Mouse (Mus musculus) c-Kit-positive CD71-negative TER-119-negative erythroid progenitor cells, embryonic 14.5 days (primary cell): ENCODE measurements around the gene Arpc3.
"Not testable (repeated sequence)": the region's sequence is repeated elsewhere in the genome, so short reads cannot be mapped to it uniquely, and the experiment has no call there.

Experiments used
- DNase-seq: peaks from one replicate; pipeline ENCODE4 v3.0.0-alpha.2; 2013; ENCODE audit warnings: low read depth

Arpc3 gene

DNA sequence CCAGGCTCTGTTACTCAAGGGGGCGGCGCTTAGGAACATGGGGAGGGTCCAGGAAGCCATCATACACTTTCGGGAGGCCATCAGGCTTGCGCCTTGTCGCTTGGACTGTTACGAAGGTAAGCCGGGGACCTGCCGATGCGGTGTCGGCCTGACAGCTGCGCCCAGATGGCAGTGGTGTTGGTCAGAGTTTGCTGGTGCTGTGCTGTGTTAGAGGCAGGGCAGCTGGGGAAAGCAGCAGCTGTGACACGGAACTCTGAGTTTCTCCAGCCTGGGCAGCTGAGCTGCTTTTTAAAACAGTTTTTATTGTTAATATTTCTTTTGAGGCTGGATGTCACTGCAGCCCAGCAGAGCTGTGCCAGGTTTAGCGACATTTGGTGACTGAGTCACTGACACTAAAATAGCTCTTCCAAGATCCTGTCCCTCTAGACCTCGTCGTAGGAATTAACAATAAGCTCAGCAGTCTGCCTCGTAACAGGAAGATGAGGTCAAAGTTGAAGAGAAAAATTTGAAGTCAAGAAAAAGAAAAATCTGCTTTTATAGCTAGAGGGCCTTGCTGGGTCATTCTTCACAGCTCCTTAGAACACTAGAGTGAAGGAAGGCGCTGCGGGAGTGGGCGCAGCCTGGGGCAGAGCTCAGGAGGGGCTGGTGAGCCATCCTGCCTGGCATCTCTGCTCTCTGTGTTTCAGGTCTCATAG is 47.9 kb downstream of the Arpc3 start:
- DNase-seq: no peak

DNA sequence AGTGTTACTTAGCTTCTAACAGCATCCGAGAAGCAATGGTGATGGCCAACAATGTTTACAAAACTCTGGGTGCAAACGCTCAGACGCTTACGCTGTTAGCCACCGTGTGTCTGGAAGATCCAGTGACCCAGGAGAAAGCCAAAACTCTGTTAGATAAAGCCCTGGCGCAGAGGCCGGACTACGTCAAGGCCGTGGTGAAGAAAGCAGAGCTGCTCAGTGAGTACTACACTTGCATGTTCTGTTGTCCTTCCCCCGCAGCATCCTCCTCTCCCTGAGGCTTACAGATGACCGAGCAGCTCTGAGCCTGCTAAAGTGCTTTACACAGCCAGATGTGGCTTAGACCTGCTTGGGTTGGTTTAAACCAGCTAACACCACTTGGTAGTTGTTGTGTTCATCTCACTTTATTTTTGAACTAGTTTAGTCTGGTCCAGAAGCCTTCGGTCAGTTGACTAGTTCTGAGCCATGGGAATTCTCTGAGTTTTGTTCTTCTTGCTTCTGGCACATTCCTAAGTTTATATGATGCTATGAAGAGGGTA is 48.5 kb downstream of the Arpc3 start:
- DNase-seq: no peak

DNA sequence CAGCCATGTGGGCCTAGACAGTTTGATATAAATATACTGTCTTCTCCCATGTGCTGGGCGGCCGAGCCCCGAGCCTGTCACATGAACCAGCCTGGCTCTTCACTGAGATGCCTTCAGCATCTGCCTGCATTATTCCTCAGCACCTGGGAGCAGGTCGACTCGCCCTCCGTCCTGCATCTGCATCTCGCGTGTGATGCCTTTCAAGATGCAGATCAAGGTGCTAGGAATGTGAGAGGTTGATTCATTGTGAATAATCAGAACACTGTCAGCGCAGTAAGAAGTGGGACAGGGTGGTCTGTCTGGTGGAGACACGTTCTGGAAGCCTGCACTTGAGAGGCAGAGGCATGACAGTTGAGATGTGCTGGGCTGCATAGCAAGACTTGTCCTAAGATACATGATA is 52.8 kb downstream of the Arpc3 start:
- DNase-seq: no peak

DNA sequence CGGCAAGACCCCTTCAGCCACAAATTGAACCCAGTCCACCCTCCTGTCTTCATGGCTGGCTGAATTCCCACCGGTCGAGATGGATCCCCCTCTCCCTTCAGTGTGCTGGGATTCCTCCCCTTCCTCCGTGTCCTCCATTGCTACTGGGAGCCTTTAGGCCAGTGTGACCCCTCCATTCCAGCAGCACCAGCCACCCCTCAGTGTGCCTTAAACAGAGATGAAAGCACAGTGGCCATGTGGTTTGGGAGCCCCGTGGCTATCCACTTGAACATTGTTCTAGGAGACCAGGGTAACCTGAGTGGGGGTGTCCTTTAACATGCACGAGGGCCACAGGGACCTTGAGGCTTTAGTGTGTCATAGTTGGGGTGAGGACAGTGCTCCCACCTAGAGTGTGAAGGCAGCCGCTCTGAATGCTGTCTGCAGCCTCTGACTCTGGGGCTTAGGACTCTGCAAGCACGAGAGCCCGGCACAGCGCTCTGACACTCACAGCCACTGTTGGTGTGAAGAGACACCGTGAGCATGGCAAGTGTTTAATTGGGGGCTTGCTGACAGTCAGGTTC is 53.5 kb downstream of the Arpc3 start:
- no peak for DNase-seq

DNA sequence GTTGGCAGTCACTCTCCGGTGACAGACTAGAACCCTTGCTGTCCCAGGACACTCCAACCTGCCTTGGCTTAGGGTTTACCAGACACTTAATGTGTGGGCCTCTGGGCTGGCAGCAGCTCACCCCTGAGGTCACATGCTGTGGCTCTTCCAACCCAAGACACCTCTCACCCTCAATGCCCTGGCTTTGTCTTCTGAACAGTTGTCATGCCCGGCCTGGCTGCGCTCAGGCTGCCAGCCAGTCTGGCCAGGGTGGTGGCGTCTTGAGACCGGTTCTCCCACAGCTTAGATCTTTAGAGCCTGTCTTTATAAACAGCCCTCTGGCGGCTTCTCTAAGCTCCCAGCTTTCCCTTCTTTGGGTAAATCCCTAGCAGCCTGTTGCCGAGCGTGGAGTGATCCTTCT is 56.2 kb downstream of the Arpc3 start:
- DNase-seq: no peak

DNA sequence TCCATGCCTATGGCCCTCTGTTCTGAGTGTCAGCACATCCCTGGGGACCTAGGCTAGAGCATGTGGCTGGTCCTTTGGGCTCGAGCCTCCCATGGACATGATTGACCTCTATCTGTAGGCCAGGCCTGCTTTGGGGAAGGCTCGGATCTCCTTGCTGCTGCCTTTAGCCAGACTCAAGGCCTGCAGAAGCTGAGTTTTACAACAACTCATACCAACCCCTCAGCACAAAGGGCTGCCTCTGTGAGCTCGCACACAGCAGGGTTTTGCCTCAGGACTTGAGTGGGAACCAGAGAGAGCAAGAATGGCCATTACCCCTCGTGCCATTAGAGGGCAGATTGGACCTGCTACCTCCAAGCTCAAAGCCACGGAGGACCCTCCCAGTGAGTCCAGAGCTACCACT is 57.2 kb downstream of the Arpc3 start:
- DNase-seq: no peak

DNA sequence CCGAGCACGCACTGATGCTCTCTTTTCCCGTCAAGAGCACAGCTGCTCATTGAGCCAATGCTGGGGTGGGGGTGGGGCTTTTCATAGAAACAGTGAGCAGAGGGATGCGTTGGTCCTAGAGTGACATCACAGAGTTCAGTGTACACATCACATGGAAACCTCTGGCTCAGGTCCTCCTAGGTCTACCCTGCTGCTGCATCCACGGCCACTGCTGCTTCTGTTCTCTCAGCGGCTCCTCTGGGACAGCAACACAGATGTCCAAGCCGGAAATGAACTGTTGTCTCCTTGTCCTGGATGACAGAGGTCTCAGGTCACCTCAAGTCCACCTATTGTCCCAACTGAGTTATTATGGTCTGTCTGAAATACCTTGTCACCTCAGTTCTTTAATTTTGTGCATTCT is 58.3 kb downstream of the Arpc3 start:
- no peak for DNase-seq

DNA sequence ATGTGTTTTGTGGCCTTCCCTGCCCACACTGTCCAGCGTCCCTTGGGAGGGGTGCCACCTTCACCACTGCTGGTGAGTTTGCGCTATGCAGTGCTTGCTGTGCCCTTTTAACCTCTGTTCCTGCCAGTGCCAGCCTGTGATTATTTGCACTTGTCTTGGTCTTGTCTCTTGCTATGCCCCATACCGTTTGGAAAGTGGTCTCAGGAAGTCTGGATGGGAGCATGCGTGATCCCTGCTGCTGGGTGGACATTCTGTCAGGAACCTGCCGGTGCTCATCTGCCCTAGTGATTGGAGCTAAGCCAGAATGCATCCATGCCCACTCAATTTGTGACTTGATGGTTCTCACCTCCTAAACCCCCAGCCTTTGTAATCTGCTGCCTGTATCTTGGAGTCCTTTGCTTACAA is 59.2 kb downstream of the Arpc3 start:
- DNase-seq: no peak

DNA sequence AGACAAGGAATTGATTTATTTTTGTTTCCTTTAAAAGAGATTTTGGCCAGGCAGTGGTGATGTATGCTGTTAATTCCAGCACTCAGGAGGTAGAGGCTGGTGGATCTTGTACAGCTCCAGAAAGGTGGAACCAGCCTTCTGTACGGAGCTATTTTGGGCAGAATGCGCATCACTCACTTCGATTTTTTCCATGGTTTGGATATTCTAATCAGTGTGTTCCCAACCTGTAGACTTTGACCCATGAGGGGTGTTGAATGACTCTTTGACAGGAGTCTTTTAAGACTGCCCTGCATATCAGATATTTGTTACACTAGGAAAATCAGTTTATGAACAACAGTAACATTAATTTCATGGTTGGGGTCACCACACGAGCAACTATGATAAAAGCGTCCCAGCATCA is 59.6 kb downstream of the Arpc3 start:
- DNase-seq: no peak

DNA sequence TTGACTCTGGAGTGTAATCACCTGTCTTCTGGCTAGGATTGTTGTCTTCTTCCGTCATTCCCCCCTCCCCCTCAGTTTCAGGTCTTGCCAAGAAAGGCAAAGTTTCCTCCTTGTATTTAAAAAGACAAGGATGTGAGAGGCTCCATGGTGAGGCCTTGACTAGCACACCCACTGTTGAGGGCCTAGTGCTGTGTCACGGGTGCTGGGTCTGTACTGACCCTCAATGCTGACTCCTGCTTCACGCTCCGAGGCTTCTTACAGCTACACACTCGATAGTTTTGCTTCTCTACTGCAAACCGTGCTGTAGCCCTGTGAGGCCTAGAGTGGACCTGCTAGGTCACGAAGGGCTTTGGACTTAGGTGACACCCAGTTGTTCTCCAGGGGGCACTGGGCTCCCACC is 60.5 kb downstream of the Arpc3 start:
- no peak for DNase-seq

DNA sequence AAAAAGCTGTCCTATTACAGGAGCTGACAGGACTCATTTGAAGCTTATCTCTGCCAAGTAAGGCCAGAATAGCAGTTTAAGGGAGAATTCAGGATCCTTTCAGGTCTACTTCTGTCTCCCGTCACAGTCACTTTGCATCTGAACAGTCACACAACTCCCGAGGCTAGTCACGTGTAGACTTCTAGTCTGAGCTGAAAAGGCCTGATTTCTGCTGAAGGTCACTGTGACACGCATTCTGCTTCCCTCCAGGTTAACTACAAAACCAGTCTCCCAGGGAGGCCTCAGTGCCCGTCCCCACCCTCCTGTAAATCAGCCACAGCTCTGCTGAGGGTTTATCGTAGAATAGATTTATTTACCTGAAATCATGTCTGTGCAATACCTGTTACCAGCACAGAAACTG is 61.5 kb downstream of the Arpc3 start:
- no peak for DNase-seq

DNA sequence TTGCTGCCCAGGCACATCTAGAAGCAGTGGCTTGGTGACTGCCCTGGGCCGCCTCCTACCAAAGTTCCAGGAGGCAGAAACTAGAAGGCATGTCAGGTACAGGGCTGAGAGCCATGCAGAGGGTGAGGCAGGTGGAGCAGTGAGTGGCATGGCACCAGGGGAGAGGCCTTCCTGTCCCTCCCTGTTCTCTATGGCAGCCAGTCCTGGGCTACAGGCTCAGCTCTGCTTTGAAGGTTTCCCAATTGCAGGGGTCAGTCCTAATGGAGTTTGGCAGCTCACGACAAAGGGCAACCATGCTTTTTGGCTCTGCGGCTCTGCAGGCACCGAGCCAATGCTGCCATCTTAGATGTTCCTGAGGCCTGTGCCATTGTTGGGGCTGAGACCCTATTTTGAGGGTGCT is 62.8 kb downstream of the Arpc3 start:
- no peak for DNase-seq

DNA sequence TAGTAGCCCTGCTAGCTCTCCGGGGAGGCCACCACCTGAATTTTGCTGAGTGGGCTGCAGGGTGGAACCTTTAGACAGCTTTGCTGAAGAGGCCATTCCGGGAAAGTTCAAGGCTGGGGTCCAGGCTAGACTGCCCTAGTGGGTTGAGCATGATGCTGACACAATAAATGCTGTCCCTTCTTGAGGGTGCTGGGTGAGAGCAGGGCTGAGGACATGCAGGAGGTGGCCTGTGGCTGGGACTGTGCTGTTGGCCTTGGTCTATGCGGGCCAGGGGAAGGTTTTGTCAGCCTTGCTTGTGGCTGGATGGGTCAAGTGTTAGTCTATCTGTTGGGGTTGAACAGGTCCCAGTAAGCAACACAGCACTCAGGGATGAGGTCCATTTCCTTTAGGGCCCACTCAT is 63.2 kb downstream of the Arpc3 start:
- no peak for DNase-seq

DNA sequence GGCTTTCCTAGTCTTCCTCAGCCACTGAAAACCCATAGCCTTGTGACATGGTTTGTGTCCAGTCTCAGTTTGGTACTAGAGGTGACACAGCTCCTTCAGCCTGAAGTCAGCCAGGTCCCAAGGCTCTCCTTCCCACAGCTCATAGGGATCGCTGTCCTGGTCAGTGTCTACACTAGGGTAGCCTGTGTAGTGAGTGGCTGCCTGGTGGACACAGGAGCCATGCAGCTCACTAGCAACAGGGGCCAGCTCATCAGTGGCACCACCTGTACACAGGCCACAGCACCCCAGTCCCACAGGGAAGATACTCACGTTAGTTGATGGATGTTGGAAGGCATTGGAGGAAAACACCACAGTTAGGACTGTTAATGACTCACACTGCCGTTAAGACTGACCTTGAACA is 63.9 kb downstream of the Arpc3 start:
- no peak for DNase-seq

DNA sequence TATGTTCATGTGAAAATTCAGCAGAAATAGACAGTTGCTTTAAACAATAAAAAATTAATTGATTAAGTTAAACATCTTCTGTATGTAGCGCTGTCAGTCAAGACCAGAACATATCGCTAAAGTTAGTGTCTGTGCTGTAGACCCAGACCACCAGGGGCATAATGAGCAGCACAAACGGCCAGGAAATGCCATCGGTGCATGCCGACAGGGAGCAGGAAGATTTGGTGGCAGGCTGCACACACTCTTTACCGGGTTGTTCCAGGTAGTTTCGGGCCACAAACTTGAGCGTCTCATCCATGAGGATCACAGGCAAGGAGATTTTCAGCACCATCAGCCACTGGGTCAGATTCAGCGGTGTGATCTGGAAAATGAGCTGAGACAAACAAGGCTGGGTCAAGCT is 65.4 kb downstream of the Arpc3 start:
- DNase-seq: not testable (repeated sequence)

DNA sequence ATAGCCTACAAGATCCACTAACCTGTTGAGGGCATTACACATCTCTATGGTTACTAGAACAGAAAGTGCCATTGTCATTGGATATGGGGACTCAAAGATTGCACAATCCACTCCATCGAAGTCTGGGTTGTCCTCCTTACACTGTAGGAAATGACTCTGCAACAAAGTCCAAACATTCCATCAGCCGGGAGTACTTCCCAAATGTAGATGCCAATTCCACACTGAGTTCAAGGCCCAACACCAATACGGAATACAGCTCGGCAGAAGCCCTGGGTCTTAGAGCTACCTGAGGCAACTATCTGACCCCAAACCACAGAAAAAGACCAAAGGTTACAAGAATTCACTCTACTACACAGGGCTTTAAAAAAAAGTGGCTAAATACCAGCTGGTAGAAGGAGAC is 66.4 kb downstream of the Arpc3 start:
- DNase-seq: no peak

DNA sequence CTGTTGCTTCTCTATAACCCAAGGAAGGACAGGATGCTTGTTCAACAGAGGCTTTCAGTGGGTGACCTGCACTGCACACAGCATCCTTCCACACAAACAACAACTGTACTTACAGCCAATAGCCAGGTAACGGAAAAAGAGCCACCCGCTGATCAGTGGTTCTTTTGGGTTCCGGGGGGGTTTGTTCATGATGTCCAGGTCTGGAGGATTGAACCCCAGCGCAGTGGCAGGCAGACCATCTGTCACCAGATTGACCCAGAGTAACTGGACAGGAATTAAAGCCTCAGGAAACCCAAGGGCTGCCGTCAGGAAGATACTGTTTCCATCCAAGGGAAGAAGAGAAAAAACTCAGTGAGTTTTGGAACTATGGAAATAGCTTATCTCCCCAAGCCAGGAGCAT is 67.7 kb downstream of the Arpc3 start:
- no peak for DNase-seq

DNA sequence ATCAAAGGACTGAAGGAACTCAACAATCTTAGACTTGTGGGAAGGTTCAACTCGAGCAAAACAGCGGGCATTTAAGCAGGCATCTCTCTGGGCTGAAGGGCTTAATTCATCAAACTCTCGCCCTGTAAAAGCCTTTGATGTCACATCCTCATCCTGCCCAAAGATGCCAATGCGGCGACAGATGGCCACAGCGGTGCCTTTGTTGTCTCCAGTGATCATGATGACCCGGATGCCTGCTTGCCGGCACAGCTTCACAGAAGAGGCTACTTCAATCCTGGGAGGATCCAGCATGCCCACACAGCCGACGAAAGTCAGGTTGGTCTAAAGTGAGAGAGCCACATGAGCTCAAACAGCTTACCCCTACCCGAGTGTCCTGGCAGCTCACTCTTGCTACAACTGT is 69.0 kb downstream of the Arpc3 start:
- no peak for DNase-seq

DNA sequence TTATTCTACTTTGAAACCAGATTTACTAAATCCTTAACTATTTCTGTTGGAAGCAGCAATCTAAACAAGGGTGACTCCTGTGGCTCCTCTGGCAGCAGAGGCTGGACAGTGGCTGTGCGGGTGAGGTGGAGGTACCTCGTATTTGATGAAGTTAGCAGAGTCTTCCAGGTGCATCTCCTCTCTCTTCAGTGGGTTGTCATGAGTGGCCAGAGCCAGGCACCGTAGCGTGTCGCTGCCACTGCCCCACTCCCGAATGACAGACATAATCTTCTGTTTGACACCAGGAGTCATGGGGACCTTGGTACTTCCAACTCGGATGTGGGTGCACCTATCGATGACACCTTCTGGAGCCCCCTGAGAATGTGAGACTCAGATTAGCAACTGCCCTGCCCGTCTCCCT is 69.8 kb downstream of the Arpc3 start:
- no peak for DNase-seq
